Mouse (Mus musculus) bone marrow, adult 2 months (tissue): Measurements from ENCODE around the gene Dnah8.

Experiments
- CTCF ChIP-seq: fragments of 200-500 bp; IDR thresholded peaks from 2 replicates; pipeline ENCODE4 v1.5.1; 2011; ENCODE audit warnings: low read length, control low read depth; ENCODE audit not compliant: control insufficient read depth, insufficient read depth
- POLR2A ChIP-seq: fragments of 200-500 bp; IDR thresholded peaks from 2 replicates; pipeline ENCODE4 v1.6.1; 2011; ENCODE audit warnings: low read depth, mild to moderate bottlenecking, control low read depth, low read length, borderline replicate concordance; ENCODE audit not compliant: control insufficient read depth

DNA sequence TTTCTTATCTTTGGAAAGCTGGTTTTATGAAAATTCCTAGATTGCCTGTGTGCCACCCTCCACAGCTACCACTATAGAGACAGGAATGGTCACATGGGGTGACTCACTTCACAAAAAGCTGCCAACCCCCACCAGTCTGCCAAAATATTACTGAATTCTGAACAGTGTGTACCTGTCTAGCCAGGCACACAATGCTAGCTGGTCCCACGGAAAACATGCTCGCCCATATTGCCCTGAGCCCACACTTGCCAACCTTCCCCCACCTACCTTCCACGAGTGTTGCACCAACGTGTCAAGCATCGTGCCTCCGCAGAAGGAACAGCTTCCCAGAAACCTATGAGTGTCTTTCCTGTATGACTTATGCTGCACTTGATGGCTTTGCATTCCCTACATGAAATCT, 43.0 kb upstream of the Dnah8 start:
- TF ChIP-seq CTCF (no peak), POLR2A (no peak)
